Mouse (Mus musculus) ovary, adult 2 months (tissue): Measurements from ENCODE around the gene Vmn2r98. TPM values are rescaled to one million over a fixed set of nuclear protein-coding genes. Genes with fewer than 3 reads are reported as not detected.

Experiments used
- polyA plus RNA-seq: library from polyadenylated mRNA; depleted of rRNA; stranded (reverse); fragments of >200 nt; gene quantifications from 2 replicates; pipeline ENCODE4 v1.2.3, GENCODE M21; 2012; rRNA removed

Gene Vmn2r98
- polyA plus RNA-seq: not detected in 2 replicates

GRCm38 (mm10) chr17:19053160-19053559 is at the start of gene Vmn2r98:
Vmn2r98 (plus strand) TSS chr17:19053460.

Other genes with a start within 250 kb of the Vmn2r98 start
- gene Vmn2r97, start 139.2 kb upstream of the Vmn2r98 start, polyA plus RNA-seq: not detected in 2 replicates